1 mouse cellular context compared by ENCODE assay signal in genomic region chr6:72344396-72345073, GRCm38 (mm10).
TF ChIP-seq lines count a peak whose summit lies in the region.

No protein-coding gene starts in this region.

TF ChIP-seq in MEL, 35 proteins besides CTCF, POLR2A, EP300 and RAD21:
- TF ChIP-seq JUND (IDR thresholded peaks at IDR 0.05; ENCODE audit: low read depth, low read length) (no peak), TBP (IDR thresholded peaks at IDR 0.05; ENCODE audit: low read depth, low read length) (no peak), UBTF (IDR thresholded peaks at IDR 0.05; ENCODE audit: borderline replicate concordance, insufficient read depth, low read depth, low read length) (no peak), ZC3H11A (IDR thresholded peaks at IDR 0.05; ENCODE audit: low read depth, low read length) (no peak), POLR2AphosphoS2 (IDR thresholded peaks at IDR 0.05; ENCODE audit: low read length) (no peak)
